Mouse (Mus musculus) heart, postnatal 0 days (tissue): ENCODE data around the gene Cnot6. TPM values are rescaled to one million over a fixed set of nuclear protein-coding genes. Genes with fewer than 3 reads are reported as not detected.

Source experiments
- ATAC-seq: fragments of 200-750 bp; cut with Nextera tagmentation; 2 replicates; pipeline ENCODE4 v1.8.0; 2017; ENCODE audit warnings: low read depth, moderate number of reproducible peaks, moderate library complexity; ENCODE audit not compliant: insufficient read depth
- DNase-seq: peaks from one replicate; pipeline ENCODE4 v3.0.0-alpha.2; 2016; ENCODE audit warnings: low spot score
- H3K27ac ChIP-seq: fragments of 300-500 bp; sonication (generic); 2 replicates; pipeline ENCODE4 v1.5.1; 2014; ENCODE audit warnings: low read depth, mild to moderate bottlenecking
- H3K27me3 ChIP-seq: fragments of 300-500 bp; sonication (generic); 2 replicates; pipeline ENCODE4 v1.6.1; 2014; ENCODE audit warnings: low read length, mixed read lengths; ENCODE audit not compliant: control insufficient read depth, insufficient read depth
- H3K36me3 ChIP-seq: fragments of 300-500 bp; sonication (generic); replicated peaks from 2 replicates; pipeline ENCODE4 v1.6.1; 2014; ENCODE audit warnings: low read length, mixed read lengths; ENCODE audit not compliant: control insufficient read depth, insufficient read depth
- H3K4me1 ChIP-seq: fragments of 300-500 bp; sonication (generic); 2 replicates; pipeline ENCODE4 v1.6.1; 2014; ENCODE audit warnings: antibody characterized with exemption; ENCODE audit not compliant: control insufficient read depth, insufficient read depth
- H3K4me2 ChIP-seq: fragments of 300-500 bp; sonication (generic); 2 replicates; pipeline ENCODE4 v1.6.1; 2014; ENCODE audit warnings: low read depth, mild to moderate bottlenecking, low read length, moderate library complexity
- H3K4me3 ChIP-seq: fragments of 300-500 bp; sonication (generic); 2 replicates; pipeline ENCODE4 v1.5.1; 2014; ENCODE audit warnings: low read depth, low read length
- H3K9ac ChIP-seq: fragments of 300-500 bp; sonication (generic); replicated peaks from 2 replicates; pipeline ENCODE4 v1.6.1; 2014; ENCODE audit warnings: low read depth, low read length, mixed read lengths
- H3K9me3 ChIP-seq: fragments of 300-500 bp; sonication (generic); replicated peaks from 2 replicates; pipeline ENCODE4 v1.6.1; 2016; ENCODE audit warnings: low read length; ENCODE audit not compliant: control insufficient read depth
- CTCF ChIP-seq: IDR thresholded peaks from 2 replicates; pipeline ENCODE4 v1.5.1; 2016; ENCODE audit warnings: antibody characterized with exemption, control low read depth, low read depth
- EP300 ChIP-seq: IDR thresholded peaks from 2 replicates; pipeline ENCODE4 v1.6.1; 2016; ENCODE audit warnings: antibody characterized with exemption, low read depth
- WGBS: fragments of 180-500 bp; shearing (Covaris S2); extraction: QIAGEN DNeasy Blood & Tissue Kit; methylation state at CpG from one replicate; pipeline ENCODE4 v1.1.7; 2014; 5-methylcytosine and 5-hydroxymethylcytosine counted together
- polyA plus RNA-seq: library from polyadenylated mRNA; unstranded; fragments of >200 nt; fragmentation: Nextera tagmentation; extraction: Ambion mirVana; gene quantifications from 2 replicates; pipeline ENCODE4 v1.2.1, GENCODE M21; 2015
- total RNA-seq: library from RNA; depleted of rRNA; stranded (reverse); fragments of >200 nt; gene quantifications from 2 replicates; pipeline ENCODE4 v1.2.3, GENCODE M21; 2014; ENCODE audit warnings: low replicate concordance

Gene Cnot6
- total and polyA plus RNA-seq, 2 experiments from 2014 or later, result 19.6 to 21.4 TPM

DNA sequence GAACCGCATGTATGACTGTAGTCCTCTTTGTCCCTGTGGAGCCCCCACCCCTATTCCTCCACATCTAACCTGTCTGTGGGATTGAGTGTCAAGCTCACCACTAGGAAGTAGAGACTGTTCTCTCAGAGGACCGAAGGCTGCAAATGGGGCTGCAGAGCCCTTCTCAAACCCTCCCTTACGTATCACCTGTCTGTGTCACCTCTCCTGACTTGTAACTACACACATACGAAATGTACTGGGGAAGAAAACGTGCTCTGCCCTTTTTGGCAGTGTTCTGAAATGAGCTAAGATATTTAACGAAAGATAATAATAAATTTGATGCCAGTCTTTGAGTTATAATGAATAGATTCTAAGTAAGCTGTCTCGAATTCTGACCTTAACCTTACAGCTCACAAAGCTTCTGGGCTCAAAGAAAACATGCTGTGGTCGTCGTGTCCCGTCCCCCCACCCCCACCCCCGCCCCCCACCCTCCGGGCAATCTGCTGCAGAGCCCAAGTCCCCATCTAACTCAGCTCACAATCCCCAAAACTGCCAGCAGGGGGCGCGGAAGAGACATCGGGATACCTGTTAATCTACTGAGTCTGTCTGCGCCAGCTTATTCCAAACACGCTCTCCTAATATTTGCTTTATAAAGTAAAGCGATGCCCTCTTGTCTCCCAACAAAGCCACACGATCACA, 60.0 kb downstream of the Cnot6 start:
- 19% methylated on average over 19 of the region's 19 CpGs for WGBS
- Histone ChIP-seq H3K4me3 (0 out of 2 replicates have a peak overlapping the region, but pooled peaks have one; percentile 6), H3K27ac (no peak overlapping the region), H3K9me3 (no peaks in the 10 kb centered on the region), H3K9ac (no peak overlapping the region), H3K4me1 (peaks cover 7% of the 10 kb centered on the region; the same call in 1 of the 2 replicates), H3K36me3 (no peaks in the 10 kb centered on the region), H3K4me2 (peak overlapping the region; percentile 50), H3K27me3 (no peaks in the 10 kb centered on the region)
- ATAC-seq (peak; percentile 77), DNase-seq (peak; percentile 82)
- TF ChIP-seq EP300, result no peak
- TF ChIP-seq CTCF, result peak; percentile 80

DNA sequence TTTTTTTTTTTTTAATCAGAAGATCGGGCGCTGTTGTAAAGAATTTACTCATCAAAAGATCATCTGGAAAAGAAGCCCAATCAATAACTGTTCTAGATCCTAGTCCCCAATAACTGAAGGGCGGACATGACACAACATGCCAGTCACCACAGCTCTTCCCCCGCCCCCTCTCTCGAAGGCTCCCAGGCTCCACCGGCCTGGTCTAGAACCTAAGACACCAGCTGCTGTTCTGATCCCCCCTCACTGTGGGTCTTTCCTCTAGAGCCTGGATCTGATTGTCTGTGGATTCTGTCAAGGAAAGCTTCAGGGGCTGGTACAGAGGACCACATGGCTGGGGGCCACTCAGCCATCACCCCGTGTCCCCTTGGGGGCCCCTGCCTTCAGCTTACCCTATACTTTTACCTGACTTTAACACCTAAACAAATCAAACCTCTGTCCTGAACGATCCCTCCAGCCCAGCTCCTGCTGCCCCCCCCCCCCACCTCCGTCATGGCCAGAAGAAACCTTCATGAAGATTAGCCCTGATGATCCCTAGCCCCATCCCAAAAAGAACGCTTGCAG, 60.7 kb downstream of the Cnot6 start:
- Histone ChIP-seq H3K9me3 (no peaks in the 10 kb centered on the region), H3K9ac (no peak overlapping the region), H3K27me3 (no peaks in the 10 kb centered on the region), H3K4me2 (no peak overlapping the region), H3K4me3 (no peak overlapping the region), H3K27ac (no peak overlapping the region), H3K36me3 (no peaks in the 10 kb centered on the region), H3K4me1 (peaks cover 6% of the 10 kb centered on the region; the same call in 1 of the 2 replicates)
- ATAC-seq (no peak), DNase-seq (no peak)
- 80% methylated on average over 10 of the region's 10 CpGs for WGBS
- no peak for TF ChIP-seq EP300
- no peak for TF ChIP-seq CTCF

DNA sequence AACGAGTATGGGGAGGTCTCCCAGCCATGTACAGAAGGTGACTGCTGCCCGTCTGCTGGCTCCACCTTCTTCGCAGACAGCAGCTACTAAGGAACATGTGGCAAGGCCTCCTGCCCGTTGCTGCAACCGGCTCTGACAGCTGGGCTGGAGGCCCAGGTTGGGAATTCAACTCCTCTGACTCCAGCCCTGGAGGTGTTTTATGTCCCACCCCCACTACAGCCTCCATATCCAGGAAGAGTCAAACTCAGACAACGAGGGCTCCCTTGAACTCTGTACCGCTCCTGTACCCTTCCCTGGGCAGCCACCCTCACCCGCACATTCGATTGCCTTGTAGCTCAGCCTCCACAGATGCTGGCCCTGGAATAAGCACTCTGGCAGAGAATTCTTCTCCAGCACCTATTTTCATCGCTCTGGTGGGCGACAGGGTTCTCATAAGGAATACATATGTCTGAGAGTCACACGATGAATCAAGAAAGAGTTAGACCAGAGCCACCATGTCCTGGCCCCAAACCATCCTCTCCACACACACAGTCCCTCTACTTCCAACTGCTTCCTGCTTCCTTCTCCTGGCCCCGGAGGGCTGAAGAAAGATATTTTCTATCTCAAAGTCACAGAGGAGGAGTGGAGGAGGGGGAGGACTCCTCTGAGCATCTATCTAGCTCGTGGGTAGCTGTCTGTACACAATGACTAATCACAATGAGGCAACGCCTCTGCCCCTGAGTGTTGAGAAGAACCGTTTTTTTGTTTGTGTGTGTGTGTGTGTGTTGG, 61.3 kb downstream of the Cnot6 start:
- 56% methylated on average over 16 of the region's 16 CpGs for WGBS
- DNase-seq (no peak), ATAC-seq (no peak)
- peaks cover 8% of the 10 kb centered on the region; the same call in 1 of the 2 replicates for H3K4me1 ChIP-seq
- H3K4me3 ChIP-seq, result no peak overlapping the region
- H3K4me2 ChIP-seq, result no peak overlapping the region
- no peaks in the 10 kb centered on the region for H3K27me3 ChIP-seq
- H3K36me3 ChIP-seq, result no peaks in the 10 kb centered on the region
- TF ChIP-seq CTCF (no peak), EP300 (no peak)
- H3K27ac ChIP-seq, result no peak overlapping the region
- H3K9me3 ChIP-seq, result no peaks in the 10 kb centered on the region
- 0 out of 2 replicates have a peak overlapping the region, but pooled peaks have one; percentile 20 for H3K9ac ChIP-seq

DNA sequence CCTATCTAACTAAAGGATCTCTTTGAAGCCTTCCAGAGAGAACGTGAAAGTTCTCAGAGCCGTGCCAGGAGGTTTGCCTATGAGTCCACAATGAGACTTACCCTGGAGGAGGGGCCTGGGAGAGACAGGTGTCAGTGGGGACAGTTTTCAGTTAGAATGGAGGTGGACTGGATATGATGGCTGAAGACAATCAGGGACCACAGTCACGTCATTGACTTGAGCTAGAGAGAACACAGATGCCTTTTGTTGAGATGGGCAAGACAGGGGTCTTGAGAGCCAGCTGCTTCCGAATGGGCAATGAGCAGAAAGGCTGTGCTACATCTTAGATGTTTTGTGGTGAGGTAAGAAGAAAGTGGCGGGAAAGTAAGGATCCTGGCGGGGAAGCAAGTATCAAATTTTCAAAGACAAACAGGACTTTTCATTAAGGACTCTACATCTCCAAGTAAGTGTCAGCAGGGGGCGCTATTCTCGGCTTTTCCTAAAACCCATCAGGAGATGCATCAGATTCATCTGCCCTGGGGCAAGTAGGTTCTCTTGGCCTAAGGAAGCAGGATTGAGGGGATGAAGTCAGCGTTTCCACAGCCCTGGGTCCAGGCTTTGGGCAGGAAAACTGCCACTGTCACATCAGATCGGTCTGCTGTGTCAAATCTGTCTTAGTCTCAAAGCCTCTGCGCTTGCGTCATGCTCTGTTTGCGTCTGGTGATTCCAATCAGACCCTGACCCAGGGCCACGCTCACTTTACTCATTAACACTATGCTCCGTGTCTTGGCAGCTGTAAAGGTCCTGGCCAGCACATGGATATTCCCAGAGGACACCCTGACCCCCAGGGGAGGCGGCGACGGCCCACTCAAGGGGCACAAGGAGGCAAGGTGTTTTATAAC, 62.2 kb downstream of the Cnot6 start:
- Histone ChIP-seq H3K4me2 (no peak overlapping the region), H3K9me3 (no peaks in the 10 kb centered on the region), H3K9ac (0 out of 2 replicates have a peak overlapping the region, but pooled peaks have one; percentile 20), H3K4me3 (no peak overlapping the region), H3K4me1 (peaks cover 12% of the 10 kb centered on the region), H3K27ac (no peak overlapping the region), H3K36me3 (no peaks in the 10 kb centered on the region), H3K27me3 (no peaks in the 10 kb centered on the region)
- no peak for DNase-seq
- WGBS, result 49% methylated on average over 18 of the region's 18 CpGs
- TF ChIP-seq CTCF, result peak; percentile 51
- TF ChIP-seq EP300, result no peak
- ATAC-seq, result no peak

DNA sequence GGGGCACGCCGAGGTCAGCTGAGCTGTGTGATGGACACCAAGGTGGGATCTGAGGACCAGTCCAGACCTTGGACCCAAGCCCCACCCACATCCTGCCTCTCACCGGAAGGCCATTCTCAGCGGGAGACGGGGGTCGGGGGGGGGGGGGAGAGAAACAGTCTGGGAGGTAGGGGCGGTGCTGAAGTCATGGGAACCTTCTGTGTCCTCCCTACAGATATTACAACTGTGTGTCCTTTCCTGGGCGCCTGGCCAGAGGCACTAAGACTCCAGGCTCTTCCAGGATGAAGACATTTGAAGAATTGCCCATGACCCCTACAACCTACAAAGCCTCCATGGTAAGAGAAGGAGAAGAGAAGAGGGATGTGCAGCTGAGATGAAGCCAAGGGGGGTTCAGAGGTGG, 66.8 kb downstream of the Cnot6 start:
- H3K4me2 ChIP-seq, result no peak overlapping the region
- H3K36me3 ChIP-seq, result no peaks in the 10 kb centered on the region; the same call in 1 of the 2 replicates
- ATAC-seq, result 0 out of 2 replicates have a peak, but pooled peaks have one; percentile 4
- TF ChIP-seq EP300, result no peak
- TF ChIP-seq CTCF, result no peak
- no peak for DNase-seq
- H3K4me3 ChIP-seq, result no peak overlapping the region
- 53% methylated on average over 8 of the region's 8 CpGs for WGBS
- no peaks in the 10 kb centered on the region for H3K9me3 ChIP-seq
- peaks cover 9% of the 10 kb centered on the region for H3K4me1 ChIP-seq
- H3K9ac ChIP-seq, result no peak overlapping the region
- no peaks in the 10 kb centered on the region for H3K27me3 ChIP-seq
- no peak overlapping the region for H3K27ac ChIP-seq
